Mouse (Mus musculus): ENCODE data around the gene Ripor1.

DNA sequence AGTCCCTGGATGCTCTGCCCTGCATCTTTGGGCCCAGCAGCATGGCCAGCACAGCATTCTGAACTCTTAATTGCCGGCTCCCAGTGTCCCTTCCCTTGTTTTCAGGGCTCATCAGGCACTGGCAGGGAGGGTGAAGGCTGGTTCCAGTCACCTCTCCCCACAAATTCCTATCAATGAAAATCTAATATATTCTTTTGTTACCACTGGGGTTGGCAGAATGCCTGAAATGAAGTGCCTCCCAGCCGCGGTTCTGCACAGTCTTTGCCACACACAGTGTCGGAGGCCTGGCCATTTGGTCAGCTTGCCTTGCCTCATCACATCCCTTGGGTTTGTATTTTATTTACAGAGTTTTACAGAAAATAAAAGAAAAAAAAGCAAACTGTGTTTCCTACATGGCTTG, 16.8 kb downstream of the Ripor1 start:
- TF ChIP-seq CTCF (conservative IDR thresholded peaks at IDR 0.05; ENCODE audit: insufficient read depth, insufficient read length, low read depth, low read length) (no peak), POLR2A (IDR thresholded peaks at IDR 0.05; ENCODE audit: low read depth, low read length) (no peak)
